Mouse (Mus musculus): ENCODE data around the gene Col9a3. TPM values are rescaled to one million over a fixed set of nuclear protein-coding genes. Genes with fewer than 3 reads are reported as not detected.

Col9a3 gene
- polyA plus RNA-seq, 1 experiment from 2014 or later, result 2.6 TPM

- H3K4me1 ChIP-seq, result 0 out of 2 replicates have a peak, but pooled peaks cover 8% of the 10 kb centered on the region
- peaks cover 53% of the 10 kb centered on the region for H3K27me3 ChIP-seq (ENCODE audit: low read depth, poor library complexity, severe bottlenecking)
- DNase-seq (ENCODE audit: low spot score), result no peak
- H3K4me3 ChIP-seq, result no peak overlapping the region
- no peaks in the 10 kb centered on the region for H3K36me3 ChIP-seq
- H3K9me3 ChIP-seq (replicated peaks), result peaks cover 18% of the 10 kb centered on the region
- no peak overlapping the region for H3K27ac ChIP-seq (replicated peaks)
Observed at GRCm38 (mm10) chr2:180643626-180644025, 46.0 kb downstream of the Col9a3 start.

DNA sequence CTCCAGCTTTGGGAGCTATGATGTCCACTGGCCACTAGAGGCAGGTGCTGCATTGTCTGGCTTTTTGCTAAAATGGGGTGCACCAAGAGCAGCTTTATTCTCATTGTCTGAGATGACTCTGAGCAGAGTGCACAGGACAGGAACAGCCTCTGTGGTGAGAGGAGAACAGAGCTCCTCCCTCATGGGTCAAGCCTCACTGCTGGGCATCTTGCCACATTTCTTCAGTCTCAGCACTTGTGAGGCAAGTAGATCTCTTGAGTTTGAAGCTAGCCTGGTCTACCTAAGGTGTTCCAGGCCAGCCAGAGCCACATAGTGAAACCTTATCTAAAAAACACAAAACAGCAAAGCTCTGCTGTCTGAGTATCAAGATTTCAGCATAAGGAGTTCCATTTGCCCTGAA is 49.3 kb downstream of the Col9a3 start:
- Histone ChIP-seq H3K4me3 (no peak overlapping the region), H3K9me3 (replicated peaks) (peaks cover 18% of the 10 kb centered on the region), H3K36me3 (no peaks in the 10 kb centered on the region), H3K27me3 (ENCODE audit: low read depth, poor library complexity, severe bottlenecking) (peaks cover 26% of the 10 kb centered on the region), H3K4me1 (0 out of 2 replicates have a peak, but pooled peaks cover 4% of the 10 kb centered on the region), H3K27ac (replicated peaks) (no peak overlapping the region)
- no peak for DNase-seq (ENCODE audit: low spot score)

DNA sequence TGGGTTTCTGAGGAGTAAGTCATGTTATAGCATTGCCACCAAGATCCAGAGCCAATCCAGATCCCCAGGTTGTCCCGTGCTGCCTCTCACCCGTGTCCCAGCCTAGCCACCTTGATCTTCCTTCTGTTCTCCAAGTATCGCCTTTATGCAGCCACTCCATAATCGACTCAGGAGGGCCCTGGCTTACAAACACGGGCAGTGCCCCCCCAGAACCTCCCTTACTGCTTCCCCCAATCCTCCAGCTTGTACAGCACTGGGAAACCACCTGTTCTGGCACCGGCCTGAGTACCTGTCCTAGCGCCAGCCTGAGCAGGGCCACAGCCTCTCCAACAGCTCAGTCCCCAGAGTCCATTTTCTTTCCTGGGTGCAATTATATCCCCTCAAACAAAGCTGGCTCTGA is 57.1 kb downstream of the Col9a3 start:
- Histone ChIP-seq H3K27ac (replicated peaks) (peak overlapping the region; percentile 53), H3K27me3 (ENCODE audit: low read depth, poor library complexity, severe bottlenecking) (no peaks in the 10 kb centered on the region), H3K36me3 (no peaks in the 10 kb centered on the region), H3K4me1 (peaks cover 20% of the 10 kb centered on the region), H3K9me3 (replicated peaks) (no peaks in the 10 kb centered on the region), H3K4me3 (no peak overlapping the region)
- 83% methylated on average over 7 of the region's 7 CpGs for WGBS
- DNase-seq (ENCODE audit: low spot score), result no peak

- peak overlapping the region; percentile 53 for H3K27ac ChIP-seq (replicated peaks)
- no peaks in the 10 kb centered on the region for H3K27me3 ChIP-seq (ENCODE audit: low read depth, poor library complexity, severe bottlenecking)
- 67% methylated on average over 6 of the region's 6 CpGs for WGBS
- DNase-seq (ENCODE audit: low spot score), result no peak
- no peak overlapping the region for H3K4me3 ChIP-seq
- peaks cover 2% of the 10 kb centered on the region for H3K36me3 ChIP-seq
- no peaks in the 10 kb centered on the region for H3K9me3 ChIP-seq (replicated peaks)
- peaks cover 24% of the 10 kb centered on the region for H3K4me1 ChIP-seq
Observed at GRCm38 (mm10) chr2:180655150-180655549, 57.6 kb downstream of the Col9a3 start.

DNA sequence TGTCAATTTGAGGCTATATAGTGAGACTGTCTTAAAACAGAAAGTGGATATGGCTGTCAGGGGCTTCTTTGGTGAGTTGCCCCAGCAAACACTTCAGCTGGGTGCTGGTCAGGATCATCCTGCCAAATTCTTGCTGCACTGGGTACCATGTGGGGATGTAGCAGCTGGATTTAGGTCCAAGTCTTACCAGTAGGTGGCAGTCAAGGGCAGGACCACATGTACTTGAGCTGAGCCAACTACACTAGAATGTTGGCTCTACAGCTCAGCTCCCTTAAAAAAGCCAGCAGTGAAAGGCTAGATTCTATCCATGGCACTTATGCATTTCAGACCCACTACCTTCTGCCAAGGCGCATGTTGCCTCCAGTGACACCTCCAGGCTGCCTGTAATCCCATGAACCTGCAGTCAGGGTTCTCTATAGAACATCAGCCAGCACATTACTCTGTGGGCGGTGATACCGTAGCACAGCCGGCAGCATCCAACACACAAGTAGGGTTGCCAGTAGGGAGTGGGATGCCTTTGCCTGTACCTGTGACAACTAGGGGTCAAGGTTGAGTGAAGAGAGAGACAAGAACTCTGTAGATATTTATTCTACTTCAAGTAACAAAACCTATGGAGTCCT is 59.9 kb downstream of the Col9a3 start:
- Histone ChIP-seq H3K36me3 (peaks cover 26% of the 10 kb centered on the region), H3K4me1 (peaks cover 25% of the 10 kb centered on the region), H3K9me3 (replicated peaks) (no peaks in the 10 kb centered on the region), H3K4me3 (no peak overlapping the region), H3K27ac (replicated peaks) (no peak overlapping the region), H3K27me3 (ENCODE audit: low read depth, poor library complexity, severe bottlenecking) (no peaks in the 10 kb centered on the region)
- peak; percentile 66 for DNase-seq (ENCODE audit: low spot score)
- 74% methylated on average over 4 of the region's 4 CpGs for WGBS

GRCm38 (mm10) chr2:180658381-180658780 is 60.8 kb downstream of the Col9a3 start:
- no peak overlapping the region for H3K4me3 ChIP-seq
- peaks cover 25% of the 10 kb centered on the region for H3K4me1 ChIP-seq
- H3K27me3 ChIP-seq (ENCODE audit: low read depth, poor library complexity, severe bottlenecking), result no peaks in the 10 kb centered on the region
- 89% methylated on average over 5 of the region's 5 CpGs for WGBS
- H3K27ac ChIP-seq (replicated peaks), result no peak overlapping the region
- DNase-seq (ENCODE audit: low spot score), result no peak
- no peaks in the 10 kb centered on the region for H3K9me3 ChIP-seq (replicated peaks)
- H3K36me3 ChIP-seq, result peaks cover 27% of the 10 kb centered on the region

- peak; percentile 44 for DNase-seq (ENCODE audit: low spot score)
- Histone ChIP-seq H3K9me3 (replicated peaks) (no peaks in the 10 kb centered on the region), H3K4me3 (peak overlapping the region; percentile 46), H3K27ac (replicated peaks) (peak overlapping the region; percentile 82), H3K36me3 (peaks cover 31% of the 10 kb centered on the region), H3K4me1 (peaks cover 25% of the 10 kb centered on the region), H3K27me3 (ENCODE audit: low read depth, poor library complexity, severe bottlenecking) (no peaks in the 10 kb centered on the region)
- 31% methylated on average over 42 of the region's 42 CpGs for WGBS
Observed at GRCm38 (mm10) chr2:180659353-180660150, 62.0 kb downstream of the Col9a3 start.

GRCm38 (mm10) chr2:180660521-180660920 is 62.9 kb downstream of the Col9a3 start:
- WGBS, result 96% methylated on average over 5 of the region's 5 CpGs

DNA sequence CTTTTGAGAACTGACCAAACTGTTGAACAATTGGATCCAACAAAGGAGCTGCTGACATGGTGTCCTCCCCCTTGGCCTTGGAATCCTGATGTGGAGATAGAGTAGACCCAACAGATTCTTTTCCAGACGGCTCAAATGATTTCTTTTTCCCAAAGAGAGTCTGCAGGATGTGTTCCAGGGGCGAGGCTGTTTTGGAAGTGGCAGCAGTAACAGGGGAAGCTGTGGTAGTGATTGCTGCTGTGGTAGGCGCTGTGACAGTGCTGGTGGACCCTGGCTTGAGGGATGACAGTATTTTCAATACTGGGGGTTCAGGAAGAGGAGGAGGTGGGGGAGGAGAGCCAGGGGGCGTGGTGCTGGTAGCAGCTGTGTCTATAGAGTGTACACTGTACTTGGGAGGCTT is 64.4 kb downstream of the Col9a3 start:
- 86% methylated on average over 4 of the region's 4 CpGs for WGBS
- DNase-seq (ENCODE audit: low spot score), result no peak

More at GRCm38 (mm10) chr2:180660521-180660920, 62.9 kb downstream of the Col9a3 start:
- H3K36me3 ChIP-seq, result peaks cover 40% of the 10 kb centered on the region
- no peaks in the 10 kb centered on the region for H3K27me3 ChIP-seq (ENCODE audit: low read depth, poor library complexity, severe bottlenecking)
- H3K9me3 ChIP-seq (replicated peaks), result no peaks in the 10 kb centered on the region
- DNase-seq (ENCODE audit: low spot score), result no peak
- no peak overlapping the region for H3K4me3 ChIP-seq
- no peak overlapping the region for H3K27ac ChIP-seq (replicated peaks)
- H3K4me1 ChIP-seq, result peaks cover 15% of the 10 kb centered on the region

More for the DNA sequence above, 64.4 kb downstream of the Col9a3 start:
- H3K27me3 ChIP-seq (ENCODE audit: low read depth, poor library complexity, severe bottlenecking), result no peaks in the 10 kb centered on the region
- H3K4me1 ChIP-seq, result peaks cover 15% of the 10 kb centered on the region
- H3K9me3 ChIP-seq (replicated peaks), result no peaks in the 10 kb centered on the region
- H3K27ac ChIP-seq (replicated peaks), result no peak overlapping the region
- H3K4me3 ChIP-seq, result no peak overlapping the region
- peaks cover 55% of the 10 kb centered on the region for H3K36me3 ChIP-seq

Other genes with a start within 250 kb of the Col9a3 start
- gene Slco4a1, start 141.5 kb upstream of the Col9a3 start, polyA plus RNA-seq (2016; fragmentation: Nextera tagmentation; extraction: Ambion mirVana), result 5.3 and 6.7 TPM in 2 replicates
- gene Ntsr1, start 97.8 kb upstream of the Col9a3 start, polyA plus RNA-seq (2016; fragmentation: Nextera tagmentation; extraction: Ambion mirVana), result 0.10 and 0.24 TPM in 2 replicates
- gene Mrgbp, start 16.5 kb upstream of the Col9a3 start, polyA plus RNA-seq (2016; fragmentation: Nextera tagmentation; extraction: Ambion mirVana), result 39.7 and 41.2 TPM in 2 replicates
- 104 and 107 TPM in 2 replicates for gene Ogfr, start 8.5 kb upstream of the Col9a3 start, polyA plus RNA-seq (2016; fragmentation: Nextera tagmentation; extraction: Ambion mirVana)
- gene Tcfl5, start 44.9 kb downstream of the Col9a3 start, polyA plus RNA-seq (2016; fragmentation: Nextera tagmentation; extraction: Ambion mirVana), result 0.22 and 0.26 TPM in 2 replicates
- gene Dido1, start 112.2 kb downstream of the Col9a3 start, polyA plus RNA-seq (2016; fragmentation: Nextera tagmentation; extraction: Ambion mirVana), result 30.9 and 34.6 TPM in 2 replicates
- gene Gid8, start 112.3 kb downstream of the Col9a3 start, polyA plus RNA-seq (2016; fragmentation: Nextera tagmentation; extraction: Ambion mirVana), result 50.2 TPM in 2 replicates
- 0.43 and 0.57 TPM in 2 replicates for gene Slc17a9, start 127.5 kb downstream of the Col9a3 start, polyA plus RNA-seq (2016; fragmentation: Nextera tagmentation; extraction: Ambion mirVana)
- gene Bhlhe23, start 179.1 kb downstream of the Col9a3 start, polyA plus RNA-seq (2016; fragmentation: Nextera tagmentation; extraction: Ambion mirVana), result 10.8 and 12.0 TPM in 2 replicates